Mouse (Mus musculus) small intestine, adult 2 months (tissue): ENCODE results near the gene Snrpa1. TPM values are rescaled to one million over a fixed set of nuclear protein-coding genes. Genes with fewer than 3 reads are reported as not detected.

Source experiments
- H3K27ac ChIP-seq: fragments of 200-500 bp; 2 replicates; pipeline ENCODE4 v1.5.1; 2012; ENCODE audit warnings: low read depth, low read length, control low read depth, inconsistent platforms; ENCODE audit not compliant: insufficient read depth
- H3K27me3 ChIP-seq: fragments of 200-500 bp; 2 replicates; pipeline ENCODE4 v1.6.1; 2012; ENCODE audit warnings: mild to moderate bottlenecking, moderate library complexity, low read length, inconsistent platforms; ENCODE audit not compliant: control insufficient read depth, insufficient read depth
- H3K36me3 ChIP-seq: fragments of 200-500 bp; 2 replicates; pipeline ENCODE4 v1.6.1; 2012; ENCODE audit warnings: mild to moderate bottlenecking, low read length, control low read depth, inconsistent platforms; ENCODE audit not compliant: control insufficient read depth, insufficient read depth
- H3K4me1 ChIP-seq: fragments of 200-500 bp; 2 replicates; pipeline ENCODE4 v1.6.1; 2012; ENCODE audit warnings: low read length, inconsistent platforms, mixed read lengths; ENCODE audit not compliant: control insufficient read depth, insufficient read depth, insufficient read length
- H3K4me3 ChIP-seq: fragments of 200-500 bp; 2 replicates; pipeline ENCODE4 v1.5.1; 2012; ENCODE audit warnings: low read depth, mild to moderate bottlenecking, control low read depth, inconsistent platforms, low read length, moderate library complexity
- CTCF ChIP-seq: fragments of 200-500 bp; IDR thresholded peaks from 2 replicates; pipeline ENCODE4 v1.5.1; 2012; ENCODE audit warnings: low read depth, mild to moderate bottlenecking, control low read depth, inconsistent platforms, low read length, moderate library complexity, mixed read lengths; ENCODE audit not compliant: insufficient replicate concordance, insufficient read length; ENCODE audit errors: extremely low read depth
- POLR2A ChIP-seq: fragments of 200-500 bp; IDR thresholded peaks from 2 replicates; pipeline ENCODE4 v1.6.1; 2012; ENCODE audit warnings: low read depth, mild to moderate bottlenecking, control low read depth, inconsistent platforms, low read length, moderate library complexity
- WGBS: fragments of 180-500 bp; shearing (Covaris S2); methylation state at CpG from one replicate; pipeline ENCODE4 v1.1.7; 2018; 5-methylcytosine and 5-hydroxymethylcytosine counted together
- polyA plus RNA-seq: library from polyadenylated mRNA; depleted of rRNA; stranded (reverse); fragments of >200 nt; gene quantifications from 2 replicates; pipeline ENCODE4 v1.2.3, GENCODE M21; 2012

The Snrpa1 gene
- polyA plus RNA-seq, 1 experiment = 4.7 TPM

GRCm38 (mm10) chr7:66083757-66084156 is 25.0 kb downstream of the Snrpa1 start:
- H3K36me3 ChIP-seq = peaks cover 52% of the 10 kb centered on the region
- no peaks in the 10 kb centered on the region; the same call in 1 of the 2 replicates for H3K4me1 ChIP-seq
- H3K27ac ChIP-seq = no peak overlapping the region
- no peak for TF ChIP-seq CTCF
- TF ChIP-seq POLR2A = no peak
- no peaks in the 10 kb centered on the region for H3K27me3 ChIP-seq
- H3K4me3 ChIP-seq = no peak overlapping the region
- WGBS = 90% methylated on average over 6 of the region's 6 CpGs

GRCm38 (mm10) chr7:66084546-66084945 is 25.7 kb downstream of the Snrpa1 start:
- no peaks in the 10 kb centered on the region; the same call in 1 of the 2 replicates for H3K4me1 ChIP-seq
- TF ChIP-seq CTCF = no peak
- no peak for TF ChIP-seq POLR2A
- 82% methylated on average over 7 of the region's 7 CpGs for WGBS
- no peak overlapping the region for H3K4me3 ChIP-seq
- H3K27me3 ChIP-seq = no peaks in the 10 kb centered on the region
- no peak overlapping the region for H3K27ac ChIP-seq
- peaks cover 58% of the 10 kb centered on the region for H3K36me3 ChIP-seq

GRCm38 (mm10) chr7:66087652-66088051 is 28.8 kb downstream of the Snrpa1 start:
- 95% methylated on average over 4 of the region's 4 CpGs for WGBS
- no peaks in the 10 kb centered on the region for H3K4me1 ChIP-seq
- TF ChIP-seq POLR2A (no peak), CTCF (no peak)
- no peaks in the 10 kb centered on the region for H3K27me3 ChIP-seq
- H3K36me3 ChIP-seq = peaks cover 77% of the 10 kb centered on the region
- H3K27ac ChIP-seq = no peak overlapping the region
- H3K4me3 ChIP-seq = no peak overlapping the region

- Histone ChIP-seq H3K27me3 (no peaks in the 10 kb centered on the region), H3K36me3 (peaks cover 75% of the 10 kb centered on the region), H3K27ac (no peak overlapping the region), H3K4me3 (no peak overlapping the region), H3K4me1 (no peaks in the 10 kb centered on the region)
- TF ChIP-seq POLR2A (no peak), CTCF (no peak)
- WGBS = 86% methylated on average over 2 of the region's 2 CpGs
Observed at GRCm38 (mm10) chr7:66088077-66088476, 29.3 kb downstream of the Snrpa1 start.

DNA sequence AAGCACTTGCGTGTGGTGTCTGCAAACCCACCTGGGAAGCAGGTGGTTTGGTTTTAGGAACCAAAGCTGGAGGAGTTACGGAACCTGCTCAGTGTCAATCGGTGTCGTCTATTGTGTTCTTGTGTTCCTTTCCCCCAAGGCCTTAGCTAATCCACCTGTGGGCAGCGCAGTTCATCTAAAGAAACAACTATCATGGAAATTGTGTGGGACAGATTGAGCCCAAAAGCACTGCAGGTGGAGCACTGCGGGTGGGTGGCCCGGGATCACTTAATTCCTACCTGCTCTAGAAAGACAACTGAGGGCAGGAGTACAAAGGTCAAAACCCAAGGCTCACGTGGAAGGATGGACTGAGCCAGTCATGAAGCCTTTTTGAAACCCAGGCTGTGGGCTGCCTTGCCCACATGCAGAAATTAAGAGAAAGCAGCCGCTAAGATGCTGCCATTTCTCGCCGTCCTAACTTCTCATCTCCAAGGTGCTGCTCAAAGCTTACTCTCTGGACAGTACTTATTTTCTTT is 31.9 kb downstream of the Snrpa1 start:
- Histone ChIP-seq H3K27ac (no peak overlapping the region), H3K27me3 (no peaks in the 10 kb centered on the region), H3K36me3 (peaks cover 53% of the 10 kb centered on the region), H3K4me1 (no peaks in the 10 kb centered on the region), H3K4me3 (no peak overlapping the region)
- no peak for TF ChIP-seq POLR2A
- TF ChIP-seq CTCF = no peak
- WGBS = 85% methylated on average over 11 of the region's 11 CpGs

DNA sequence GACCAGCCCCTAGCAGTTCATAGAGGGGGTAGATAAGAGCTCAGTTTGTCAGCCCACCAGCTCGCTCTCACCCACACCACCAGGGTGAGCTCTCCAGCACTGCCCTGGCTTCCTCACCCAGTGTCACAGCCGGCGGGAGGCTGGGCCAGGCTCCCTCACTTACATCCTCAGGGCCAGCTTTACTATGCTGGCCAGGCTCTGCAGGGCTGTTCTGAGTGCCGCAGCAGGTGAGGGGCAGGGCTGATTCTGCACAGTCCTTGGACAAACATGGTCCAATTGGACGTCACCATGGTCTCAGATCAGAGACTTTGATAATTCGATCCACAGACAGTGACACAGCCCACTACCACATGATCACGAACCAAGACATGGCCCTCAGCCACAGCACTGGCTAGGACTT is 32.8 kb downstream of the Snrpa1 start:
- TF ChIP-seq CTCF (no peak), POLR2A (no peak)
- Histone ChIP-seq H3K36me3 (peaks cover 46% of the 10 kb centered on the region), H3K4me3 (no peak overlapping the region), H3K27me3 (no peaks in the 10 kb centered on the region), H3K4me1 (no peaks in the 10 kb centered on the region), H3K27ac (no peak overlapping the region)
- WGBS = 90% methylated on average over 7 of the region's 7 CpGs

- Histone ChIP-seq H3K36me3 (peaks cover 36% of the 10 kb centered on the region), H3K27ac (no peak overlapping the region), H3K4me3 (no peak overlapping the region), H3K4me1 (no peaks in the 10 kb centered on the region), H3K27me3 (no peaks in the 10 kb centered on the region)
- WGBS = 70% methylated on average over 8 of the region's 8 CpGs
- TF ChIP-seq POLR2A (no peak), CTCF (no peak)
Observed at GRCm38 (mm10) chr7:66092656-66093055, 33.9 kb downstream of the Snrpa1 start.

- H3K4me3 ChIP-seq = no peak overlapping the region
- TF ChIP-seq CTCF = no peak
- TF ChIP-seq POLR2A = no peak
- WGBS = 69% methylated on average over 5 of the region's 5 CpGs
- no peak overlapping the region for H3K27ac ChIP-seq
- H3K27me3 ChIP-seq = no peaks in the 10 kb centered on the region; the same call in 1 of the 2 replicates
- H3K36me3 ChIP-seq = peaks cover 22% of the 10 kb centered on the region
- H3K4me1 ChIP-seq = no peaks in the 10 kb centered on the region
Observed at GRCm38 (mm10) chr7:66094141-66094540, 35.3 kb downstream of the Snrpa1 start.
